Mouse (Mus musculus) CH12.LX (cell line): ENCODE results near the gene Pla2g5.

Experiments
- CTCF ChIP-seq, 2 experiments: IDR thresholded peaks in 1 of 2; conservative IDR thresholded peaks in 1 of 2; 2 replicates each; pipeline ENCODE4 v1.5.1; 2011 to 2012; ENCODE audit warnings: low read depth in 2 of 2, low read length in 2 of 2, improper control_type of control experiment in 1 of 2, inconsistent platforms in 1 of 2, mild to moderate bottlenecking in 1 of 2, moderate library complexity in 1 of 2
- E2F4 ChIP-seq: IDR thresholded peaks from 2 replicates; pipeline ENCODE4 v1.6.1; 2011; ENCODE audit warnings: low read depth, low read length, improper control_type of control experiment; ENCODE audit not compliant: insufficient replicate concordance
- EP300 ChIP-seq: IDR thresholded peaks from 2 replicates; pipeline ENCODE4 v1.6.1; 2011; ENCODE audit warnings: low read length, improper control_type of control experiment
- ETS1 ChIP-seq: conservative IDR thresholded peaks from 2 replicates; pipeline ENCODE4 v1.6.1; 2012; ENCODE audit warnings: low read depth, mild to moderate bottlenecking, inconsistent platforms, low read length, improper control_type of control experiment, moderate library complexity
- JUND ChIP-seq: conservative IDR thresholded peaks from 2 replicates; pipeline ENCODE4 v1.6.1; 2011; ENCODE audit warnings: low read depth, low read length, improper control_type of control experiment
- MAX ChIP-seq: IDR thresholded peaks from 2 replicates; pipeline ENCODE4 v1.6.1; 2011; ENCODE audit warnings: low read length, improper control_type of control experiment
- NELFE ChIP-seq: IDR thresholded peaks from 2 replicates; pipeline ENCODE4 v1.6.1; 2011; ENCODE audit warnings: low read depth, low read length, improper control_type of control experiment
- NRF1 ChIP-seq: IDR thresholded peaks from 2 replicates; pipeline ENCODE4 v1.6.1; 2014; ENCODE audit warnings: low read depth, mild to moderate bottlenecking, inconsistent platforms, low read length, improper control_type of control experiment, moderate library complexity
- POLR2A ChIP-seq: IDR thresholded peaks from 2 replicates; pipeline ENCODE4 v1.6.1; 2011; ENCODE audit warnings: low read depth, mild to moderate bottlenecking, improper control_type of control experiment, low read length

DNA sequence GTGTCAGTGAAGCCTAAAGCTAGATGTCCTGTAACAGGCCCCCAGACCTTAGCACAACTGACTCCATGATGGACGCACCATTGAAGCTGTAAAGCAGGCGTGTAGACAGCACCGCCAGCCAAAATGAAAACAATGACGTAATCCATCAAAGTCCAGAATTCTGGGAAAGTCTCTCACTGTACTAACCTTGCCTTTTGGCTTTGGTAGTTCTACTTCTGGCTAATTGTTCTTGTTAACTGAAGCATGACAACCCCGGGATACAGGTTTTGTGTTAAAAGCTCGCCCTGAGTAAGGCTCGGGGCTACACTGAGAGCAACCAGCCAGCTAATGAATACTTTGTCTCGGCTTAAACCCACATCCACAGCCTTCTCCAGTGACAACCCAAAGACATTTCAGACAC, 58.0 kb downstream of the Pla2g5 start:
- TF ChIP-seq EP300 (no peak), CTCF (conservative IDR thresholded peaks at IDR 0.05 in 1 of 2, IDR thresholded peaks at IDR 0.05 in 1 of 2; ENCODE audit: low read depth in 2 of 2, low read length in 2 of 2) (no peak), JUND (no peak), NELFE (no peak), POLR2A (no peak), ETS1 (no peak), E2F4 (no peak), NRF1 (no peak), MAX (no peak)
